Mouse (Mus musculus) midbrain, embryonic 14.5 days (tissue): ENCODE measurements around the gene Gjb5. TPM values are rescaled to one million over a fixed set of nuclear protein-coding genes. Genes with fewer than 3 reads are reported as not detected.

Source experiments
- ATAC-seq: fragments of 200-750 bp; cut with Nextera tagmentation; 2 replicates; pipeline ENCODE4 v1.8.0; 2017; ENCODE audit warnings: moderate number of reproducible peaks, moderate library complexity; ENCODE audit not compliant: low FRiP score, low TSS enrichment
- DNase-seq: peaks from one replicate; pipeline ENCODE4 v3.0.0-alpha.2; 2015
- H3K27ac ChIP-seq: fragments of 300-500 bp; sonication (generic); replicated peaks from 2 replicates; pipeline ENCODE4 v1.5.1; 2014; ENCODE audit warnings: mild to moderate bottlenecking, low read depth, low read length, moderate library complexity
- H3K27me3 ChIP-seq: fragments of 300-500 bp; sonication (generic); 2 replicates; pipeline ENCODE4 v1.6.1; 2014; ENCODE audit warnings: low read length, control low read depth, mixed read lengths; ENCODE audit not compliant: control insufficient read depth, insufficient read depth
- H3K36me3 ChIP-seq: fragments of 300-500 bp; sonication (generic); 2 replicates; pipeline ENCODE4 v1.6.1; 2014; ENCODE audit warnings: low read length, control low read depth; ENCODE audit not compliant: control insufficient read depth, insufficient read depth
- H3K4me1 ChIP-seq: fragments of 300-500 bp; sonication (generic); 2 replicates; pipeline ENCODE4 v1.6.1; 2014; ENCODE audit warnings: mild to moderate bottlenecking, antibody characterized with exemption, low read length, control low read depth; ENCODE audit not compliant: control insufficient read depth, insufficient read depth
- H3K4me2 ChIP-seq: fragments of 300-500 bp; sonication (generic); 2 replicates; pipeline ENCODE4 v1.6.1; 2014; ENCODE audit warnings: mild to moderate bottlenecking, low read length, moderate library complexity
- H3K4me3 ChIP-seq: fragments of 300-500 bp; sonication (generic); replicated peaks from 2 replicates; pipeline ENCODE4 v1.5.1; 2014; ENCODE audit warnings: low read depth, low read length
- H3K9ac ChIP-seq: fragments of 300-500 bp; sonication (generic); replicated peaks from 2 replicates; pipeline ENCODE4 v1.6.1; 2014; ENCODE audit warnings: mild to moderate bottlenecking, low read length, moderate library complexity
- H3K9me3 ChIP-seq: fragments of 300-500 bp; sonication (generic); 2 replicates; pipeline ENCODE4 v1.6.1; 2016; ENCODE audit warnings: low read length, control low read depth, mixed read lengths; ENCODE audit not compliant: control insufficient read depth
- WGBS: fragments of 180-500 bp; shearing (Covaris S2); extraction: QIAGEN DNeasy Blood & Tissue Kit; methylation state at CpG from one replicate; pipeline ENCODE4 v1.1.7; 2014; 5-methylcytosine and 5-hydroxymethylcytosine counted together
- polyA plus RNA-seq: library from polyadenylated mRNA; unstranded; fragments of >200 nt; fragmentation: Nextera tagmentation; extraction: Ambion mirVana; gene quantifications from 2 replicates; pipeline ENCODE4 v1.2.1, GENCODE M21; 2014

The Gjb5 gene
- polyA plus RNA-seq, 1 experiment from 2014 or later, result not detected

- ATAC-seq, result no peak
- Histone ChIP-seq H3K27ac (no peak overlapping the region), H3K36me3 (no peaks in the 10 kb centered on the region), H3K4me1 (peaks cover 11% of the 10 kb centered on the region), H3K9ac (no peak overlapping the region), H3K27me3 (peaks cover 20% of the 10 kb centered on the region), H3K9me3 (no peaks in the 10 kb centered on the region), H3K4me2 (no peak overlapping the region), H3K4me3 (no peak overlapping the region)
- 42% methylated on average over 5 of the region's 5 CpGs for WGBS
- DNase-seq, result no peak
Measured at GRCm38 (mm10) chr4:127334870-127335504, 23.0 kb downstream of the Gjb5 start.

GRCm38 (mm10) chr4:127331171-127331570 lies 26.8 kb downstream of the Gjb5 start:
- 20% methylated on average over 13 of the region's 13 CpGs for WGBS
- Histone ChIP-seq H3K4me2 (peak overlapping the region; percentile 48; the same call in 1 of the 2 replicates), H3K36me3 (no peaks in the 10 kb centered on the region), H3K9me3 (no peaks in the 10 kb centered on the region), H3K27me3 (peaks cover 23% of the 10 kb centered on the region), H3K27ac (no peak overlapping the region), H3K9ac (no peak overlapping the region), H3K4me3 (no peak overlapping the region), H3K4me1 (peaks cover 13% of the 10 kb centered on the region)
- DNase-seq (peak; percentile 45), ATAC-seq (no peak)

GRCm38 (mm10) chr4:127330181-127331100 lies 27.5 kb downstream of the Gjb5 start, which contains the start of gene Gjb3:
Gene Gjb3 (minus strand): TSS chr4:127330844.
- Histone ChIP-seq H3K9me3 (no peaks in the 10 kb centered on the region), H3K9ac (no peak within 1 kb of the TSS), H3K4me3 (peak within 1 kb of the TSS; percentile 15; the same call in 1 of the 2 replicates), H3K27me3 (peaks cover 23% of the 10 kb centered on the region), H3K4me1 (peaks cover 13% of the 10 kb centered on the region), H3K27ac (no peak within 1 kb of the TSS), H3K36me3 (no peaks in the 10 kb centered on the region), H3K4me2 (peak within 1 kb of the TSS; percentile 48)
- 2% methylated on average over 47 of the region's 49 CpGs for WGBS
- DNase-seq (peak; percentile 61), ATAC-seq (no peak)

GRCm38 (mm10) chr4:127329751-127330150 lies 28.2 kb downstream of the Gjb5 start:
- WGBS, result 3% methylated on average over 13 of the region's 13 CpGs
- Histone ChIP-seq H3K27me3 (peaks cover 23% of the 10 kb centered on the region), H3K4me2 (peak overlapping the region; percentile 48), H3K9me3 (no peaks in the 10 kb centered on the region), H3K36me3 (no peaks in the 10 kb centered on the region), H3K4me1 (peaks cover 13% of the 10 kb centered on the region), H3K9ac (no peak overlapping the region), H3K27ac (no peak overlapping the region), H3K4me3 (peak overlapping the region; percentile 15; the same call in 1 of the 2 replicates)
- no peak for ATAC-seq
- peak; percentile 4 for DNase-seq

- no peaks in the 10 kb centered on the region for H3K36me3 ChIP-seq
- no peak overlapping the region for H3K4me2 ChIP-seq
- H3K9me3 ChIP-seq, result no peaks in the 10 kb centered on the region
- 24% methylated on average over 3 of the region's 3 CpGs for WGBS
- H3K9ac ChIP-seq, result no peak overlapping the region
- DNase-seq, result peak; percentile 30
- no peak overlapping the region for H3K27ac ChIP-seq
- H3K4me1 ChIP-seq, result peaks cover 13% of the 10 kb centered on the region
- H3K27me3 ChIP-seq, result peaks cover 23% of the 10 kb centered on the region
- no peak for ATAC-seq
- H3K4me3 ChIP-seq, result no peak overlapping the region
Measured at GRCm38 (mm10) chr4:127329046-127329445, 28.9 kb downstream of the Gjb5 start.

- Histone ChIP-seq H3K36me3 (no peaks in the 10 kb centered on the region), H3K9me3 (no peaks in the 10 kb centered on the region), H3K27me3 (peaks cover 23% of the 10 kb centered on the region), H3K4me2 (no peak overlapping the region), H3K4me3 (no peak overlapping the region), H3K4me1 (peaks cover 13% of the 10 kb centered on the region), H3K9ac (no peak overlapping the region), H3K27ac (no peak overlapping the region)
- 77% methylated on average over 7 of the region's 7 CpGs for WGBS
- no peak for DNase-seq
- ATAC-seq, result no peak
Measured at GRCm38 (mm10) chr4:127328378-127328777, 29.6 kb downstream of the Gjb5 start.

GRCm38 (mm10) chr4:127327749-127328148 lies 30.2 kb downstream of the Gjb5 start:
- WGBS, result 81% methylated on average over 6 of the region's 6 CpGs
- no peaks in the 10 kb centered on the region for H3K9me3 ChIP-seq
- no peak overlapping the region for H3K27ac ChIP-seq
- no peaks in the 10 kb centered on the region for H3K36me3 ChIP-seq
- peaks cover 23% of the 10 kb centered on the region for H3K27me3 ChIP-seq
- H3K9ac ChIP-seq, result no peak overlapping the region
- H3K4me1 ChIP-seq, result peaks cover 13% of the 10 kb centered on the region
- DNase-seq (no peak), ATAC-seq (no peak)
- no peak overlapping the region for H3K4me2 ChIP-seq
- H3K4me3 ChIP-seq, result no peak overlapping the region

- no peak for DNase-seq
- no peak overlapping the region for H3K27ac ChIP-seq
- 78% methylated on average over 7 of the region's 7 CpGs for WGBS
- H3K4me3 ChIP-seq, result no peak overlapping the region
- peaks cover 13% of the 10 kb centered on the region for H3K4me1 ChIP-seq
- no peak overlapping the region for H3K9ac ChIP-seq
- no peak overlapping the region for H3K4me2 ChIP-seq
- H3K36me3 ChIP-seq, result no peaks in the 10 kb centered on the region
- no peak for ATAC-seq
- no peaks in the 10 kb centered on the region for H3K9me3 ChIP-seq
- H3K27me3 ChIP-seq, result peaks cover 23% of the 10 kb centered on the region
Measured at GRCm38 (mm10) chr4:127327258-127327657, 30.7 kb downstream of the Gjb5 start.
